Mouse (Mus musculus): Measurements from ENCODE around the gene Tmem274. TPM values are rescaled to one million over a fixed set of nuclear protein-coding genes. Genes with fewer than 3 reads are reported as not detected.

Tmem274 gene
- total RNA-seq, 1 experiment from 2014 or later, result not detected

DNA sequence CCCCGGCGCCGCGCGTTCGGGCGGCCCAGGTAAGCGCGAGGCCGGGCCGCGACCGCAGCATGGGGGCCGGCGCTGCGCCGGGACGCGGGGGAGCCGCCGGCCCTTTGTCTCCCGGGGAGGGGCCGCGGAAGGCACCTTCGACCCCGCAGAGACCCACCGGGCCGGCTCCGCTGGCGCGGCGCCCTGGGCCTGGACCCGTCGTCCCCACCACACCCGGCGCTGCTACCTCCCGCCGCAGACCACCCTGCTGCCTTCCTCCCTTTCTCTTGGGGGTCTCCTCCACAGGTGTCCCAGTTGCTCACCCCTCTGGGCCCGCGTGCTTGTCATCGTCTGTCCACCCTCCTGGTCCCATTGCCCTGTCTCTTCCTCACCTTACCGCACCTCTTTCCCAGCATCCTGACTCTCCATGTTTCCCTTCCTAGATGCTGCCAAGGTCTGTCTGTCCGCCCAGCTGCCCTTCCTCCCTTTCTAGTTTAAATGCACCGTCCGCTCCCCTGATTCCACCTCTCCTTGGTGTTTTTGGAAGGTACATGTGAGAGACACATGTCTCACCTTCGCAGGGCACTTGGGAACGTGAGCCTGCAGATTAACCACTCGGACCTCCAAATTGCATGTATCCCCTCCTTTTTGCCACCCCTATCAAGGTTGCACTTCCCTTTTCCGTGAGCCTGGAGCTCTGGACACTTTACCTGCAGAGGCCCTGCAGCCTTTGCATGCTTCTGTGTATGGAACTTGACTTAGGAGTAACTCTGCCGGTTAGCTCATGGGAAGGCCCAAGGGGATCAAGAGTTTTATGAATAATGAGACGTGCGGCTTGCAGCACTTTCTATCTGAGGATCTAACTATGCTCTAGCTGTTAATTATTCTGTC lies 41.4 kb downstream of the Tmem274 start:
- ATAC-seq (replicated peaks; ENCODE audit: low read depth, poor library complexity, severe bottlenecking), result no peak

DNA sequence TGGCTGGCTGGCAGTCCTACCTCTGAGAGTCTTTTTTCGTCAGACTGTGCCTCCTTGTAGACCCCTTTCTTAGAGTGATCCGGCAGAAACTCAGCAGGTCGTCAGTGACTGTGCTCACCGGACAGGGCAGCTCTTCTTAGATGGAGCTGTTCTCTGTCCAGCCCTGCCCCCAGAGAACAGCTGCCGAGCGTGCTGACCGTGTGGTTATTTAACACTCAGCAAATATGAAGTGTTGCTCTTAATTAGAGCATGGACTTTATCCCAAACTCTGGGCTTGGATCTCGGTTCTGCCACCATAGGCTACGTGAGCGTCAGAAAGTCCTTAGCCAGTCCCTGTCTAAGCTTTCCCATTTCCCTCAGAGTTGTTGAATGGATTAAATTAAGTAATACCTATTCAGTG lies 44.1 kb downstream of the Tmem274 start:
- ATAC-seq (replicated peaks; ENCODE audit: low read depth, poor library complexity, severe bottlenecking), result no peak

DNA sequence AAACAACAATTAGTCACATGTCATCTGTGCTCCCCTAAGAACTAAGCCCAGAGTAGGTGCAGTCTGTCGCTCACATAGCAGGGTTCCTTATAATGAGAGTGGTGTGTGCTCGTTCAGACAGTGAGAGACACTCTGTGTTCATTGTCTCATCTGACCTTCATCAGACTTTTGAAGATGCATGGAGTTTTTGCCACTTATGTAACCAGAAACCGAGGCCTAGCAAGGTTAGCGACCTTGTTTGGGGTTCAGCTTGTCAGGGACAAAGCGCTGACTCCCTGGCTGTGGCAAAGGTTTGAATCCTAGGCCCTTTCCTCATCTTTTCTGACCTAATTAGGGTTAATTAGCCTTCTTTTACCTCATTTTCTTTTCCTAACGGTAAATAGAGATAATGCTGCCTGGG lies 46.8 kb downstream of the Tmem274 start:
- no peak for ATAC-seq (replicated peaks; ENCODE audit: low read depth, poor library complexity, severe bottlenecking)

DNA sequence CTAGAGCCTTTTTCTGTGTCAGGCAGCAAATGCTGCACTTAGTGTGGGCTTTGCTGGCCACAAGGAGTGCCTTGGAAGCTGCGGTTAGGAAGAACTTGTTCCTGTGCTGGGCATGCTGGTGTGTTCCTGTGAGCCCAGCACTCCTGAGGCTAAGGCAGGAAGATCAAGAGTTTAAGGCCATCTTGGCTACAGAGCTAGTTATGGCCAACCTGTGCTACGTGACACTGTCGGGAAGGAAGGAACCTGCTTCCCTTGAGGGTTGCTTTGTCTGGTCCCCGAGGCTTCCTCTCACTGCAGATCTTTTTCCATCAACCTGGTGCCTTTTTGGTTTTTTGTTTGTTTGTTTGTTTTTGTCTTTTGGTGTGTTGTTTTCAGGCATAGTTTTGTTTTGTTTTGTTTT lies 48.0 kb downstream of the Tmem274 start:
- no peak for ATAC-seq (replicated peaks; ENCODE audit: low read depth, poor library complexity, severe bottlenecking)

DNA sequence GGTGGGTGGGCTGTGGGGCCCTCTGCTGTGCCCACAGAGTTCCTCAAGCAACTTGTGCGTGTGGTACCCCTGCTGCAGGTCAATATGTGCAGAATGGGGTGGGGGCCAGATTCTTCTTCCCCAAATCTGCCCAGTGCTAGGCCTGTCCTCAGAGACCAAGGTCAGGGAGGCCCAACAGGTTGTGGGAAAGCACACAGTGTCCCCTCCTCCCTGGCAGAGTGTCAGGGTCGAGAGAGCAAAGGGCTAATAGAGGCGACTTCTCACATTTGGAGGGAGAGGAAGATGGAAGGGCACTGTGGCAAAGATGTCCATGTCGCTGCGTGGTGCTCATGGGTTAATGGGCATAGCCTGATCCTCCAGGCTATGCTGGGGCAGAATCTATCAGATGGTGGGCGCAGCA lies 48.6 kb downstream of the Tmem274 start:
- no peak for ATAC-seq (replicated peaks; ENCODE audit: low read depth, poor library complexity, severe bottlenecking)

DNA sequence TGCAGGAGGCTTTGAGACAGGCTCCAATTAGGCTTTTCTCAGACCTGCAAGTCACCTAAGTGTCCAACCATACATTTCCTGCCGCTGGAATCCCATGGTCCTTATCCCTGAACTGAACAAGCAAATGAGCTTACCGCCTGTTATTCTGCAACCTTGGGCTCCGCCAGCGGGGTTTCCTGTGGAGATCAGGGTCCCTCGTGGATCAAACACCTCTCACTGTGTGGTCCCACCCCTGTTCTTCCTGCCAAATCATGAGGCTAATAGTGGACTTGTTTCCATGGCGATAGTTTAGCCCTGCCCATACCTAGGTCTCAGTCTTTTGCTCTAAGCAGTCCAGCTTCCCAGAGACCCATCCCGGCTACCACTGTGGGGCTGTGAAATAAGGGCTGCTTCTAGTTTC lies 49.2 kb downstream of the Tmem274 start:
- no peak for ATAC-seq (replicated peaks; ENCODE audit: low read depth, poor library complexity, severe bottlenecking)

DNA sequence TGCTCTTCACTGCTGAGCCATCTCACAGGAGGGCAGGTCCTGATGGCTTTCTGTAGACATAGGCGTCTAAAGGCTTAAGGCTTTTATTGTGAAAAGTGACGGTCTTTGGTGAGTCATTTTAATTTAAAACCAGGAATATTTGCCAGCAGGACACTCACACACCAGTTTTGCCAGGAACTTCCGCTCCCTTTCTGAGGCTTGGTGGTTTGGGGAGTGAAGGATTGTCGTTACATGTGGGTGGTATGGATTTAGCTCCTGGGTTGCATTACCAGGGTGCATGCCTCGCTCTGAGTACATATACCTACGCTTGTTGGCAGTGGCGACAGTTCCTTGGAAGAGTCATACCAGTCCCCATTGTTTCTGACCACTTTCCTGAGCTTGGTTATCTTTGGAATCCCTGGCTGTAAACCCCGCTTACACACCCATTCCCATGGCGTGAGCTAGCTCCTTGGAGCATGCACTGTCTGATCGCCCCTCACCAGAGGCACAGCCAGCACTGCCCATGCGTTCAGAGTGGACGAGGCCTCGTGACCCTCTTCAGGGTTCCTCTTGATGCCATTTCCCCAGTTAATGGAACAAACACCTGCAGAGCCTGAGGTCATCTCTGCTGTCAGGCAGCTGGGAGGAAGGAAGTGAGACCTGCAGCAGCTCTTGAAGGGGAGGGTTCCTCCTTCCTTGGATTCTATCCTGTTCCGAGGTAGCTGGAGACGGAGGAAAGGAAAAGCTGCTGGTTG lies 50.6 kb downstream of the Tmem274 start:
- ATAC-seq (replicated peaks; ENCODE audit: low read depth, poor library complexity, severe bottlenecking), result no peak

DNA sequence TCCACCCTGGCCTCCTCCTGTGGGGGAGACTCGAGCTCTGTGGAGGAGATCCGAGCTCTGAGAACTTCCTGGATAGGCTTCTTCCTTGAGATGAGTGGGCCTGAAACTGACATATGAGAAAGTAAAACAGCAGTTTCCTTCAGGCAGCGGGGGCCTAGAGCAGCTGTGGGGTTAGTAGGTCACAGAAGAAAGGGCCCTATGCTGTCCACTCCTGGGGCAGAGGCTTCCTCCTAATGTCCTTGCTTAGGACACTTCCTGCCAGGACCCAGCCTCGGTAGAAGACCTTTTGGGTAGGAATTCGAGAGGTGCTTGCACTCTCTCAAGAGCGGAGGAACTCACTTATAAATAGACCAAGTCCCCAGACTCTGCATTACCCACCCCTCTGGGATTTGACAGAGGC lies 52.5 kb downstream of the Tmem274 start:
- no peak for ATAC-seq (replicated peaks; ENCODE audit: low read depth, poor library complexity, severe bottlenecking)

Other genes starting within 250 kb of the Tmem274 start
- gene Kif1b, start 169.7 kb upstream of the Tmem274 start, total RNA-seq (2017), result 6.0 and 6.6 TPM in 2 replicates
- 48.4 and 55.1 TPM in 2 replicates for gene Ube4b, start 50.6 kb upstream of the Tmem274 start, total RNA-seq (2017)
- gene Rbp7, start 22.4 kb upstream of the Tmem274 start, total RNA-seq (2017), result not detected in 2 replicates
- 11.3 and 15.5 TPM in 2 replicates for gene Nmnat1, start 7.8 kb downstream of the Tmem274 start, total RNA-seq (2017)
- gene Lzic, start 7.9 kb downstream of the Tmem274 start, total RNA-seq (2017), result 37.7 and 83.2 TPM in 2 replicates
- 4.7 and 6.6 TPM in 2 replicates for gene Ctnnbip1, start 40.9 kb downstream of the Tmem274 start, total RNA-seq (2017)
- gene Clstn1, start 109.1 kb downstream of the Tmem274 start, total RNA-seq (2017), result 11.7 and 13.4 TPM in 2 replicates
- 37.2 and 44.6 TPM in 2 replicates for gene Pik3cd, start 225.2 kb downstream of the Tmem274 start, total RNA-seq (2017)